Mouse (Mus musculus) ovary, postnatal 10 days (tissue): ENCODE results near the gene Cacna2d4.
A peak's percentile ranks its signal among the peaks of the same experiment; 100 is the strongest.

Experiments used
- DNase-seq: peaks from one replicate; pipeline ENCODE4 v3.0.0; 2022; ENCODE audit warnings: low spot score

Gene Cacna2d4

GRCm38 (mm10) chr6:119388650-119389012 is 152.3 kb downstream of the Cacna2d4 start:
- peak; percentile 83 for DNase-seq

- no peak for DNase-seq
Observed at GRCm38 (mm10) chr6:119389089-119389488, 152.8 kb downstream of the Cacna2d4 start.

GRCm38 (mm10) chr6:119390728-119391127 is 154.4 kb downstream of the Cacna2d4 start:
- no peak for DNase-seq

GRCm38 (mm10) chr6:119392836-119393235 is 156.5 kb downstream of the Cacna2d4 start:
- DNase-seq: no peak

GRCm38 (mm10) chr6:119395421-119396308 is 159.3 kb downstream of the Cacna2d4 start:
- no peak for DNase-seq

GRCm38 (mm10) chr6:119396309-119396634 is 159.9 kb downstream of the Cacna2d4 start:
- DNase-seq: no peak

GRCm38 (mm10) chr6:119399371-119399770 is 163.0 kb downstream of the Cacna2d4 start:
- DNase-seq: no peak

GRCm38 (mm10) chr6:119400649-119401048 is 164.3 kb downstream of the Cacna2d4 start:
- no peak for DNase-seq

DNA sequence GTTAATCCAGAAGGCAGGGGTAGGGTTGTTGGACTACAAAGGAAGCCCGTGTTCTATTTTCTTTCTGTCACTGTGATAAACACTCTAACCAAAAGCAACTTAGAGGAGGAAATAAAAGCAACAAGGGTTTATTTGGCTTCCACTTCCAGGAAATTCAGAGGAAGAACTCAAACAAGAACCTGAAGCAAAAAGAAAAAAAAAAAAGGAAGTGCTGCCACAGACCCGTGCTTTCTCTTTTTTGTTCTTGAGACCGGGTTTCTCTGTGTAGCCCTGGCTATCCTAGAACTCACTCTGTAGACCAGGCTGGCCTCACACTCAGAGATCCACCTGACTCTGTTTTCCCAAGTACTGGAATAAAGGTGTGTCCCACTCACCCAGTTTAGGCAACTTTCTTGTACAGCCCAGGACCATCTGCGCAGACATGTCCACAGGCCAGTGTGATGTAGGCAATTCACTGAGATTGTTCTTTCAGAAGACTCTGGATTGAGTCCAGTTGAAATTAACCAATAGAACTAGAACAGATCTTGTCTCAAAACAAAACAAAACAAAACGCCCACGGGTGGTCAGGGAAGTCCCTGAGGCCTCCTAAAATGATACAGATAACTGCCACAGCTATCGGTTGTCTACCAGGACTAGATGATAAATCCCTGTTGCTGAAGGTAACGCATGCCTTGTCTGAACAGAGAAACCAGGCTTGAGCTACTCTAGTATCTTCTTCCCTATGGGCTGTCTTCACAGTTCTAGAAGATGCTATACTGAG is 165.4 kb downstream of the Cacna2d4 start:
- no peak for DNase-seq
